Mouse (Mus musculus): Measurements from ENCODE around the gene Olfr1249.
"Not testable (repeated sequence)": the region's sequence is repeated elsewhere in the genome, so short reads cannot be mapped to it uniquely, and the experiment has no call there.

Olfr1249 gene

GRCm38 (mm10) chr2:89634883-89635282, at the start of gene Olfr1249:
Olfr1249 (minus strand) TSS chr2:89634983.
- DNase-seq = no peak

DNA sequence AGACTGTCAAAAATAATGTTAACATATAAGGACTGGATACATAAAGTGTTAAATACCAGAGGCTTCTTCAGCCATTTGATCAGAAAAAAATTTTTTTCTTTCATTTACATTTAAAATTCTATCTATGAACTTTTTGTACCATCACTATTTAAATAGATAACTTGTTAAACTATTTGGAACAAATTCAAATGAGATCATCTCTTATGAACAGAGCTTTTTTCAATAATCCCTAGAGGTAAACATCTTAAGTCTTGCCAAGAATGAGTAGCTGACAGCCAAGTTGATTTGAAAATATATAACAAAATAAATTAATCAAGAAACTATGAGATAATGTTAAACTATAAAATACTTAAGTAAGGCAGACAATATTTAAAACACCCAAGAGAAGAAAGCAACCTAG, 37.1 kb upstream of the Olfr1249 start, which contains the start of gene Olfr1251:
Olfr1251 (minus strand) TSS at position 101 of the 400 bp plus-strand sequence.
- DNase-seq = no peak

- DNase-seq = no peak
Measured at GRCm38 (mm10) chr2:89661367-89661766, 26.6 kb upstream of the Olfr1249 start, which contains the start of gene Olfr1250. Olfr1250 (minus strand) TSS chr2:89661467.

DNA sequence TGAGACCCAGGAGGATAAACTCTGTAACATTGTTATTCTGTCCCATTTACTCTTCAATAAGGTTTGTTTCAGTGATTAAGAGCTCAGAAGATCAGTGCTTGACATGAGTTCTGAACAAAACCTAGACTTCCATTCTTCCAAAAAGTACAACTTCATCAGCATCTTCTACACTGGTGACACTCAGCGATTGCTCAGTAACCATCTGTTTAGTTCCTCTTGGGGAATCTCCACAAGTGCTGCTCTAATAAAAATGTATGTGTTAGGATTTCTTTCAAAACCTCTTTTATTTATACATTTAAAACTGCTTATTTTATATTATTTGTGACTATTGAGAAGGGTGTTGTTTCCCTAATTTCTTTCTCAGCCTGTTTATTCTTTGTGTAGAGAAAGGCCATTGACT, 16.6 kb downstream of the Olfr1249 start, which contains the start of gene Olfr1248:
Olfr1248 (minus strand) TSS at position 101 of the 400 bp plus-strand sequence.
- not testable (repeated sequence) for DNase-seq

DNA sequence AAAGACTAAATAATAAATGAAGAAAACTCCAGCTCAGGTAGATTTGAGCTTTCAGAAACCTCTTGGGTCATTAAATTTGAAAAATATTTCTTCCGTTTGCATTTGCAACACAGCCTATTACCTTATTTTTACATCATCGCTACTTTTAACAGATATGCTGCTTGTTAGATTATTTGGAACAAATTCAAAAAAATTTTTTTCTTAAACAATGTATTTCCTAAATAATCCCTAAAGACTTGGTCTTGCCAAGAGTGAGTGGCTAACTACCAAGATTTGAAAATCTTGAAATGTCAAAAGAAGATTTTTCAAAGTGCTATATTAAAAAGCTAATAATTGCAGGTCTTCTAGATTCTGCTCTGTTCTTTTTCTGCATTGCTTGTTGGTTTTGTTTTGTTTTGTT, 20.8 kb downstream of the Olfr1249 start, which contains the start of gene Olfr1247:
Olfr1247 (minus strand) TSS at position 101 of the 400 bp plus-strand sequence.
- DNase-seq = no peak

GRCm38 (mm10) chr2:89593057-89593456, 41.7 kb downstream of the Olfr1249 start, which contains the start of gene Olfr1246:
Olfr1246 (minus strand) TSS chr2:89593157.
- no peak for DNase-seq
